Mouse (Mus musculus) retina, postnatal 7 days (tissue): Measurements from ENCODE around the gene Mutyh.

Experiments
- DNase-seq: peaks from one replicate; pipeline ENCODE4 v3.0.0-alpha.2; 2012; ENCODE audit warnings: low read depth, low spot score

The Mutyh gene

GRCm38 (mm10) chr4:116807197-116808129 is at the start of gene Mutyh, which contains the start of gene Toe1:
TSS of gene Mutyh (plus strand) at chr4:116807723.
TSS of gene Toe1 (minus strand) at chr4:116807640.
- DNase-seq: peak; percentile 96

- no peak for DNase-seq
Measured at GRCm38 (mm10) chr4:116761914-116762313, 45.6 kb upstream of the Mutyh start.

GRCm38 (mm10) chr4:116764001-116764400 is 43.5 kb upstream of the Mutyh start:
- DNase-seq: no peak

- DNase-seq: no peak
Measured at GRCm38 (mm10) chr4:116768510-116768909, 39.0 kb upstream of the Mutyh start.

- DNase-seq: no peak
Measured at GRCm38 (mm10) chr4:116769060-116769459, 38.5 kb upstream of the Mutyh start.

GRCm38 (mm10) chr4:116776391-116776790 is 31.1 kb upstream of the Mutyh start:
- DNase-seq: no peak

GRCm38 (mm10) chr4:116777079-116777478 is 30.4 kb upstream of the Mutyh start:
- no peak for DNase-seq

- no peak for DNase-seq
Measured at GRCm38 (mm10) chr4:116780541-116780940, 27.0 kb upstream of the Mutyh start.

GRCm38 (mm10) chr4:116781366-116781765 is 26.2 kb upstream of the Mutyh start:
- no peak for DNase-seq

- no peak for DNase-seq
Measured at GRCm38 (mm10) chr4:116782171-116782570, 25.4 kb upstream of the Mutyh start.

GRCm38 (mm10) chr4:116786587-116786986 is 20.9 kb upstream of the Mutyh start:
- DNase-seq: no peak

GRCm38 (mm10) chr4:116787985-116788760 is 19.4 kb upstream of the Mutyh start:
- no peak for DNase-seq

- DNase-seq: peak; percentile 79
Measured at GRCm38 (mm10) chr4:116788956-116789355, 18.6 kb upstream of the Mutyh start.

GRCm38 (mm10) chr4:116792453-116792852 is 15.1 kb upstream of the Mutyh start:
- DNase-seq: no peak

- DNase-seq: no peak
Measured at GRCm38 (mm10) chr4:116794273-116794672, 13.2 kb upstream of the Mutyh start.

GRCm38 (mm10) chr4:116796442-116797110 is 10.9 kb upstream of the Mutyh start:
- DNase-seq: no peak

- DNase-seq: no peak
Measured at GRCm38 (mm10) chr4:116799901-116800300, 7.6 kb upstream of the Mutyh start.

GRCm38 (mm10) chr4:116811012-116811411 is 3.5 kb downstream of the Mutyh start:
- DNase-seq: no peak

GRCm38 (mm10) chr4:116815276-116815675 is 7.8 kb downstream of the Mutyh start:
- DNase-seq: no peak

- DNase-seq: no peak
Measured at GRCm38 (mm10) chr4:116817486-116817885, 10.0 kb downstream of the Mutyh start.

GRCm38 (mm10) chr4:116819968-116820901 is 12.7 kb downstream of the Mutyh start:
- DNase-seq: no peak
